Mouse (Mus musculus): Measurements from ENCODE around the gene Pygo2.

GRCm38 (mm10) chr3:89409701-89410100 is 20.3 kb upstream of the Pygo2 start:
- TF ChIP-seq JUND (conservative IDR thresholded peaks at IDR 0.05; ENCODE audit: low read depth, low read length) (no peak), MAX (IDR thresholded peaks at IDR 0.05; ENCODE audit: low read length) (no peak), CTCF (conservative IDR thresholded peaks at IDR 0.05 in 1 of 2, IDR thresholded peaks at IDR 0.05 in 1 of 2; ENCODE audit: low read depth in 2 of 2, low read length in 2 of 2) (no peak), UBTF (IDR thresholded peaks at IDR 0.05; ENCODE audit: low read depth, low read length) (no peak), MAFK (IDR thresholded peaks at IDR 0.05; ENCODE audit: insufficient replicate concordance, low read length) (no peak), CHD1 (IDR thresholded peaks at IDR 0.05; ENCODE audit: low read depth, low read length) (no peak)

Data from CH12.LX (cell line).